Mouse (Mus musculus) MEL (cell line): ENCODE data around the gene Pax3.

Source experiments
- BHLHE40 ChIP-seq: IDR thresholded peaks from 2 replicates; pipeline ENCODE4 v1.6.1; 2012; ENCODE audit warnings: low read depth, mild to moderate bottlenecking, inconsistent platforms, low read length, improper control_type of control experiment, borderline replicate concordance
- CTCF ChIP-seq, 3 experiments: IDR thresholded peaks in 2 of 3; conservative IDR thresholded peaks in 1 of 3; 2 replicates each; pipeline ENCODE4 v1.5.1; 2011 to 2012; ENCODE audit warnings: low read length in 3 of 3, low read depth in 2 of 3, mild to moderate bottlenecking in 2 of 3, improper control_type of control experiment in 1 of 3, inconsistent platforms in 1 of 3, mixed read lengths in 1 of 3, moderate library complexity in 1 of 3; ENCODE audit not compliant: control insufficient read depth in 1 of 3, insufficient read depth in 1 of 3, poor library complexity in 1 of 3, severe bottlenecking in 1 of 3
- ETS1 ChIP-seq: IDR thresholded peaks from 2 replicates; pipeline ENCODE4 v1.6.1; 2012; ENCODE audit warnings: low read depth, mild to moderate bottlenecking, inconsistent platforms, low read length, improper control_type of control experiment, moderate library complexity
- ZKSCAN1 ChIP-seq: IDR thresholded peaks from 2 replicates; pipeline ENCODE4 v1.6.1; 2012; ENCODE audit warnings: low read depth, mild to moderate bottlenecking, inconsistent platforms, low read length, improper control_type of control experiment, moderate library complexity

DNA sequence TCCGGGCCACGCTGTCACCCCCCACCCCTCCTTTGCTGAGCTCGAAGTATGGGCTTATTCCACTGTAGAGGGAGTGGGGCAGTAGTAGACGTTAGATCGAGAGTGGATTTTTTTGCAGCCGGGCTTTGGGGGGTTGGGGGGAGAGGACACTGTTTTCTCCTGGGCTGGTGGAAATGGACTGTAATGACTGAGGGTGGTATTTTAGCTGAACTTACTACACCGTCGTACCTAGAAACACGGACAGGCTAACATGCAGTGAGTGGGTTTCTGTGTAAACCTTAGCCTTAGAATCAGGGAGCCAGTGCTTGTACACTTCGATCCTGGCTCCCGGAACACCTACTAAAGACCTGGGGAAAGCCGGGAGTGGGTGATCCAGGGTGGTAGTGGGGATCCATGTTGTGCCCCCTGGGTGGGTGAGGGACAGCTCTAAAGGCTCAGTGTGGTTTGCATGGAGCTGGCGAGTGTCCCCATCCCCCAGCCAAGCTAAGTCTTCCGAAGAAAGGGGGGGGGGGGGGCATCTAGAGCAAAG lies 6.2 kb upstream of the Pax3 start:
- TF ChIP-seq CTCF (IDR thresholded peaks at IDR 0.05 in 2 of 3, conservative IDR thresholded peaks at IDR 0.05 in 1 of 3; ENCODE audit: control insufficient read depth in 1 of 3, insufficient read depth in 1 of 3, low read depth in 2 of 3, low read length in 3 of 3, poor library complexity in 1 of 3, severe bottlenecking in 1 of 3) = no peak
- no peak for TF ChIP-seq ZKSCAN1
- no peak for TF ChIP-seq ETS1
- no peak for TF ChIP-seq BHLHE40
